Mouse (Mus musculus) heart, postnatal 0 days (tissue): Measurements from ENCODE around the gene Stx8.

ENCODE experiments used
- CTCF ChIP-seq: IDR thresholded peaks from 2 replicates; pipeline ENCODE4 v1.5.1; 2016; ENCODE audit warnings: antibody characterized with exemption, control low read depth, low read depth
- EP300 ChIP-seq: IDR thresholded peaks from 2 replicates; pipeline ENCODE4 v1.6.1; 2016; ENCODE audit warnings: antibody characterized with exemption, low read depth

DNA sequence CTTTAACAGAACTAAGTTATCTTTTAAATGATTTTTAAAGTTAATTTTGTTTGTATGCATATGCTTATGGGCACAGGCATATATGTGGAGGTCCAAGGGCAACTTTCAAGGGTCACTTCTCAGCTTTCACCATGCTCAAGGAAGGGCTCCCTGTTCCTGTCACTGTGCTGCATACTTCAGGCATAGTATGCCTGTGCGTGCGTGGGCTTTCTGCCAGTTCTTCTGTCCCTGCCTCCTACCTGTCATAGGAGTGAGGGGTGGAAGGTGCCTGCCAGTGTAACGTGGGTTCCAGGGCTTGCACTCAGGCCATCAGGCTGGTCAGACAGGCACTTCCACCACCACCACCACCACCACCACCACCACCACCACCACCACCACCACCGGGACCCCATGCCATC, 206.7 kb downstream of the Stx8 start:
- TF ChIP-seq CTCF (no peak), EP300 (no peak)
